Mouse (Mus musculus) urinary bladder, adult 2 months (tissue): Measurements from ENCODE around the gene Samd10. TPM values are rescaled to one million over a fixed set of nuclear protein-coding genes. Genes with fewer than 3 reads are reported as not detected.

Experiments used
- DNase-seq: peaks from one replicate; pipeline ENCODE4 v3.0.0; 2022; ENCODE audit warnings: low spot score
- polyA plus RNA-seq: library from polyadenylated mRNA; depleted of rRNA; stranded (reverse); fragments of >200 nt; gene quantifications from 2 replicates; pipeline ENCODE4 v1.2.3, GENCODE M21; 2012

Gene Samd10
- polyA plus RNA-seq, 1 experiment = 20.2 TPM

DNA sequence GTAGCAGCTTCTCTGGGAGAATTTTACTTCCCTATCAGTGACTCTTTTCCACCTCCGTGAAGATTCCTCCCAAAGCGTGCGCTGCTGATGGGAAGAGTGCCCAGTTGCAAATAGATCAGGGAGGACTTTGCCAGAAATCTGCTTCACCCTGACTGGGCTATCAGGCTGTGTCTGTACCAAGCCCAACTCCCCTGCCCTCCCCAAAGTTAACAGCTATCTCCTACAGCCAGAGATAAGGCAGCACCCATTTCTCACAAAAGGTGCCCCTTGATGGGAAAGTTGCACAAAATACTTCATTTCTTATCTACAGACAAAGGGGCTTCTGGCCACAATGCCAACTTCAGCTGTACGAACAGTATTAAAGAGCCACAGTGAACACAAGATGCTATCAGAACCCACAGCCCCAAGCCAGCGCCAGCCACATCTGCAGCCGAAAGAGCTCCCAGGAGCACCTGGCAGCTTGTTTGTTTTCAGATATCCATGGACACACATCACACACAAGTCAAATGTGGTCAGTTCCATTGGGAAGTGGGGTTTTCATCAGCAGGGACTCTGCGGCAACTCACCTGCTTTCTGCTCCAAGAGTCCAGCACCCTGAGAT, 20.9 kb downstream of the Samd10 start:
- DNase-seq = peak; percentile 15

GRCm38 (mm10) chr2:181577126-181577525, 21.9 kb downstream of the Samd10 start:
- peak; percentile 10 for DNase-seq

DNA sequence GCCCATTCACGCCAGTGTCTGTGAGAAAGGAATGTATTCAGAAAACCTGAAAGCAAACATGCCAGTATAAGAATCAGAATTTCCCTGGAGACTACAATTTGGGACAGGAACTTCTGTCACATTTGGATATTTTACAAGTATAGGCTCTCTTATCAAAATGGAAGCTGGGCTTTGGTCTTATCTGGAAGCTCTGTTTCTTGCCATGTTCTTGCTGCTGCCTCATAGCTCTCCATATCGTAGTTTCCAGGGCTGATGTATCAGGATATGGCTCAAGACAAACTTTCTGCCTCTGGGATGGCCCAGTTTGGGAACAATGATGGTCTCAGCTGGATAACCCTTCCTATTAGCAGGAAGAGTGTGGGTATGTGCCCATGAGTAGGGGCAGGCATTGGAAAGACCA, 22.4 kb downstream of the Samd10 start:
- peak; percentile 7 for DNase-seq

DNA sequence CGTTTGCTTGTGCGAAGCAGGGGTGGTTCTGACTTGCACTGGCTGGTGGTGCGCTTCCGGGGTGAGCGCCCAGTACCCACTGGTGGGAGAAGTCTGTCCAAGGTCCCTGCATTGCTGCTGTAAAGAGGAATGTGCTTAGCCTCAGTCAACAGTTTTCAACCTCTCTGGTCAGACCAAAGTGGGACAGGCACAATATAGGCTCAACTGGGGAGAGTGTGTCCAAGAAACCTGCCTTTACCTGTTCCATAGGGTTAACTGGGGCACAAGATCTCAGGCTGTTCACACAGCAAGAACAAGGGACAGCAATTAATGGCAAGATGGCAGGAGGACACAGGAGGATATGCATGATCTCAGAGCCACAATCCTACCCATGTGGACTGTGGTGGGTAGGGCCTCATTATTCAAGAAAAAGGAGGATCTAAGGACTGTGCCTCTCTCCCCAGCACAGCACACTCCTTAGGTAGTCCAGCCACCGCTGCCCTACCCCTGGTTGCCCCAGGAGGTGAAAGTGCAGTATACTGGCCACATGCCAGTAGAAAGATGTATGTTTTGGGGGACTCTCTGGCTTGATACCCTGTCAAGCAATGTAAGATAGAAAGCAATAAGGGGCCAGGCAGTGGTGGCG, 24.0 kb downstream of the Samd10 start:
- DNase-seq = peak; percentile 14

DNA sequence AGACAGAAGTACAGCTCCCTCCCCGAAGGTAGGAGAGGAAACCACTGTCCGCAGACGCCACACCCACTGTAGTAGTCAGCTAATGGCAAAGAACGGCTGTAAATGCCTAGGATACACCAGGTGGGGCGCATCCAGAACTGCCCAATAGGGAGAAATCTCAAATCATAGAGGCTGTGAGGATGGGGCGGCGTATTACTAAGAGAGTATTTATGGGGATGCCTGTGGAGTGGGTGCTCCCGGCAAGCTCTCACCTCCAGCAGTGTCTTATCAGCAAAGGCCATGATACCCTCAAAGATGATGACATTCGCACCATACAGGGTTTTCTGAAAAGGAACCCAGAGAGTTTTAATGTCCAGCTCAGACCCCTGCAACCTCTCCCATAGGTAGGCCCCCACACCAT, 25.1 kb downstream of the Samd10 start:
- peak; percentile 14 for DNase-seq

DNA sequence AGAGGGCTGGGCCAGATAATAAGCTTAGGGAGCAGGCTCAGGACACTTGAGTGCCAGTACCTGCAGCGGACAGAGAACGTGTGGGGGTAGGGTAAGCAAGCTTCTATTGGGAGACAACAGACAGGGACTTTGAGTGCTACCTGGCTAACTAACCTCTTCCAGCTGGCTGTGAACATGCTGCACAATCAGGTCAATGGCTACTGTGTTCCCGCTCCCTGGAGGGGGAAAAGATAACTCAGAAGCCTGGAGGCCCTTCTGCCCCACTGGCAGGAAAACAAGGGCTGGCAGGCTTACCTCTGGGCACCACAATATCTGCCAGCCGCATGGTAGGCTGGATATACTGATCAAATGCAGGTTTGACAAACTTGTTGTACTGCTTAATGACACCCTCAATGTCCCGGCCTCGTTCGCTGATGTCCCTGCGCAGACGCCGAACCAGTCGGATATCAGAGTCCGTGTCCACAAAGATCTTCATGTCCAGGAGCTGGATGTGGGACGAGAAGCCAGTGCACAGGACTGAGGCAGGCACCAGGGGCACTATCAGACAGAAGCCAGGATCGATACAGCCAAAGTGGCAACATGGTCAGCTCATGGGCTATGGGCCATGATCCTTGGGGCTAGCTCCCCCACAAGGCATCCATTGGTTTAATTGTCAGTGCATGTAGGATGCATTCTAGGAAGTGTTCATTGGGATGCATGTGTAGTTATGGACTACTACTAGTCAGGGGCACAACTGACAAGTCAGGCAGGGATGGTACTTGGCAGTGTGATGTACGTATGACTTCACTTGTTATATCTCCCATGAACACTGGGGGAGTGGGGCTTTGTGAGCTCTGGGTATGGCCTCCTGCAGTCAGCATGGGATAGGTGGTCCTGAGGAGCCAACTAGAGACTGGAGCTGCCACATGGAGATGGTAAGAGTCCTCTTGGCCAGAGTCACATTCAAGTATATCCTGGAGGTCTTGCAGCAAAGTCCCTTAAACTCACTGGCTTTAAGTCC, 25.8 kb downstream of the Samd10 start:
- peak; percentile 17 for DNase-seq

GRCm38 (mm10) chr2:181571941-181572670, 26.9 kb downstream of the Samd10 start:
- peak; percentile 16 for DNase-seq

- DNase-seq = no peak
These were observed 28.0 kb downstream of the Samd10 start for GRCm38 (mm10) chr2:181570921-181571595.

GRCm38 (mm10) chr2:181570375-181570774, 28.6 kb downstream of the Samd10 start:
- no peak for DNase-seq

- DNase-seq = no peak
These were observed 29.2 kb downstream of the Samd10 start for GRCm38 (mm10) chr2:181569856-181570255.

DNA sequence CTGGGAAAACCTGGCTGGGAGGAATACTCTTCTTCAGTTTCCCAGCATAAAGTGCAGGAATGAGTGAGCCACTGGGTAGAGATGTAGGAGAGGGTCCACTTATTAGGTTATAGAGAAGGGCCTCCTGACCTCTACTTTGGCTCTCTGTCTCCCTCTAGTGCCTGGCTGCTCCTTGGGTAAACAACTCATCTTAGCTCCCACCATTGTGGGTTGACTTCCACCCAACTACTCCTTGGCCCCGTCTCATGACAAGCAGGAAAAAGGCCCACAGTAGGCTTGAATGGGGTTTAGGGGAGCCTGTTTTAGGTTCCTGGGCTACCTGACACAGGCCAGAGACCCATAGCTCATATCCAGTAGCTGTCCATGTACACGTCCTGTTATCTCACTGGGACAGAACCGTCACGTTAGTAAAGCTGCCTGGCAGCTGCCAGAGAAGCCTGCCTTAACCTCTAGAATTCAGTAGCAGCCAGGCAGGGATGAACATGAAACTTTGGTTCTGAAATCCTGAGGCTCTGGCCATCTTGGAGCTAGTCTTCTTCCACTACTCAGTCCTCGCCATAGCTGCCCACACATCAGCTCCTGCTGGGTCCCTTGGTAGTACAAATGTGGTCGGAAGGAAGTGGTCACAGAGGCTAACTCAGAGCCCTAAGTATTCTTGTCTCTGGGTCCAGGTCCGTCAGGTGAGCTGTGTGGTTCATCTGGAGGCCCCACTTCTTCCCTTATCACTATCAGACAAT, 30.6 kb downstream of the Samd10 start:
- DNase-seq = no peak

DNA sequence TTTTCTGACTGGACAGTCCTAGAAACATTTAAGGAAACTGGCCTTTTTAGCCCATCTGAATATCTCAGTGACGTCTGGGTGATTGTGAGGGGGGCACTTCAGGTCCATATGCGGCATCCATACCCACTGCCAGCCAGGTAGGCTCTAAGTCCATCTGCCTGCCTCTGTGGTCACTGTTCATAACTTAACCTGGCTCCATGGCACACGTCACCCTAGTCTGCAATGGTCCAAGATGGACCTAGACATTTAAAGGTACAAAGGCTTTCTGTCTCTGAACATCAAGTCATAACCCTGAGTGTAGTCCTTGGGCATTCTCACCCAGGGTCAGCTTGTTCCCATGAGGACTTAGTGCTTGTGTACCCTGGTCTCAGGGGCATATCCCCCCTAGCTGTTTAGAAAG, 31.7 kb downstream of the Samd10 start:
- no peak for DNase-seq

DNA sequence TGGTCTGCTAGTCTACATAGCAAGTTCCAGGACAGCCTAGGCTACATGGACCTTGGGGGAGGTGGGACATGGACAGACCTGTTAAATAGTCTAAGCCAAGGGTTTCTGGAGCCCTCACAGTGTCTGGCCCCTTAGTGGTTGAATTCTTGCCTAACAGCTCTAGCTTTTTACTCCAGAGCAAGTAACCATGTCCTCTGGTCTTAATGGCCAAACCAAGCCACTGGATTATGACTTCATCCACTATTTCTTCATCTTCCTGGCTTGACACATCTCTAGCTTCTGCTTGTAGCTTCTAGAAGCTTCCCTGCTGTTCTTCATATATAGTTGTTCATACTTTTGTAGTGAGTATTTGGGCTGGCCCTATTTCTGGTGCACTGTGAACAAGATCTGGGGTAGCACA, 45.2 kb downstream of the Samd10 start:
- no peak for DNase-seq

DNA sequence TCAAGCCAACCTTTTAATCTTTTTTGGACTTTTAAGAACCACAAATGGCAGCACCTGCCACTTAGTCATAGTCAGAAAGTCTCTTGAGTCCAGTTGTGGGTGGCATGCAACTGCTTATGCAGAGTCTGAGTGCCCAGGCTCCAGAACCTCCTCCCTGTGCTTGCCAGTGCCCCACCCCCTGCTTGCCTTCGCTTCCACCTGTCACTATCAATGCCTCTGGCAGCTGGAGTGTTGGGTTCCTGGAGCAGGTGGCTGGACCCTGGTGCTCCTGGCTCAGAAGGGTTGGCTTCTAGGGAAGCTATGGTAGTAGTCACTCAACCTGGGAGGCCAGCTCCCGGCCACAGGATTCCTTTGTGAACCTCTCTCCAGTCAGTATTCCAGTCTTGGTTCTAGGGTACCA, 48.8 kb downstream of the Samd10 start:
- no peak for DNase-seq

- no peak for DNase-seq
These were observed 50.3 kb downstream of the Samd10 start for GRCm38 (mm10) chr2:181548682-181549081.

DNA sequence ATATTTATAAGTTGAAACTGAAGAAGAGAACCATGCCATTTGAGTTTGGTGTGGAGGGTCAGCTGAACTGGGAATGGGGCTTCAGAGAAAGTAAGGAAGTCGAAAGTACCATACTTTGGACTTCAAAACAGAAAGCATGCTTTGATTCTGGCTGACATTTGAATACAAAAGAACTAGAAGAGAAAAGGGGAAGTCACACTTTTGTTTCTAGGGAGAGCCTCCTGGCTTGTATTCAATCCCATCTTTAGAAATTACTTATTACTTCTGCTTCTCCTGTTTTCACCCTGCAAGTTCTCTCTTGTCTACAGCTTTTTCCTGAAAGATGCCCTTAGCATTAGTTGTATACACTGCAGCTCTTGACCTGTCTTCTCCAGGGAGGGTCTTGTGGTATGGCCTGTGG, 50.8 kb downstream of the Samd10 start:
- no peak for DNase-seq

DNA sequence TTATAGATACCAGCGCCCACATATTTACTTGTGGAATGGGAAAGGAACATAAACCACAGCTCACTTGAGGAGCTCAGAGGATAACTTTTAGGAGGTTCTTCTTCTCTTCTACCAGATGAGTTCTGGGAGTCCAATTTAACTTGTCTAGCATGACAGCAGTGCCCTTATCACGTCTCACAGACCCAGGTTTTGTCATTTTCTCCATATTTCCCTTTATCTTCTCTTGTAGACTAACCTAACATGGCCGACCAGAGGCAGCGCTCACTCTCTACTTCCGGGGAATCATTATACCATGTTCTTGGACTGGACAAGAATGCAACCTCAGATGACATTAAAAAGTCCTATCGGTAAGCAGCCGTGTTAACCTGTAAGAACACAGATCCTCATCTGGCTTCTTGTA, 52.9 kb downstream of the Samd10 start:
- no peak for DNase-seq
